ENCODE assay signal across 9 mouse cellular contexts in genomic region chr6:115499540-115499939, GRCm38 (mm10). TPM values are rescaled to one million over a fixed set of nuclear protein-coding genes. Genes with fewer than 3 reads are reported as not detected.
DNase-seq lines count a peak whose midpoint lies in the region; ATAC-seq lines count a peak whose summit lies in the region.
"Had no signal": no experiment of that assay in that cellular context is flagged by ENCODE, and none has a peak within 500 bp of the region (broad histone marks: within the 10 kb centered on the region; RNA-seq: fewer than 3 reads in every experiment).

No protein-coding gene starts in this region.

- ATAC-seq in forebrain, embryonic 14.5 days, result peak; percentile 69; the same call in 1 of the 2 replicates
- no peak for ATAC-seq in kidney, embryonic 15.5 days (replicated peaks; ENCODE audit: low FRiP score)
- ATAC-seq in neural tube, embryonic 15.5 days (ENCODE audit: low FRiP score), result no peak

- no peak overlapping the region for H3K4me3 ChIP-seq in forebrain, embryonic 14.5 days (ENCODE audit: low read depth, low read length)
- no peak overlapping the region for H3K4me3 ChIP-seq in kidney, embryonic 15.5 days (replicated peaks)
- H3K4me3 ChIP-seq in neural tube, embryonic 15.5 days (replicated peaks), result no peak overlapping the region
- H3K4me3 ChIP-seq: embryonic facial prominence, embryonic 13.5 days had no signal

- no peak overlapping the region for H3K9ac ChIP-seq in forebrain, embryonic 14.5 days (ENCODE audit: low read length)
- no peak overlapping the region for H3K9ac ChIP-seq in kidney, embryonic 15.5 days
- H3K9ac ChIP-seq in neural tube, embryonic 15.5 days (replicated peaks), result no peak overlapping the region
- H3K9ac ChIP-seq: embryonic facial prominence, embryonic 13.5 days had no signal

- no peaks in the 10 kb centered on the region for H3K4me1 ChIP-seq in forebrain, embryonic 14.5 days (ENCODE audit: control insufficient read depth, insufficient read depth, low read length)
- peaks cover 20% of the 10 kb centered on the region for H3K4me1 ChIP-seq in kidney, embryonic 15.5 days
- H3K4me1 ChIP-seq in neural tube, embryonic 15.5 days, result no peaks in the 10 kb centered on the region
- H3K4me1 ChIP-seq: embryonic facial prominence, embryonic 13.5 days had no signal

- H3K9me3 ChIP-seq in forebrain, embryonic 14.5 days (replicated peaks; ENCODE audit: control insufficient read depth, low read length), result no peaks in the 10 kb centered on the region
- H3K9me3 ChIP-seq in kidney, embryonic 15.5 days (replicated peaks), result no peaks in the 10 kb centered on the region
- H3K9me3 ChIP-seq in neural tube, embryonic 15.5 days (replicated peaks), result no peaks in the 10 kb centered on the region
- H3K9me3 ChIP-seq: embryonic facial prominence, embryonic 13.5 days had no signal

- no peaks in the 10 kb centered on the region for H3K36me3 ChIP-seq in forebrain, embryonic 14.5 days (ENCODE audit: control insufficient read depth, insufficient read depth, low read length)
- H3K36me3 ChIP-seq in kidney, embryonic 15.5 days, result no peaks in the 10 kb centered on the region
- no peaks in the 10 kb centered on the region for H3K36me3 ChIP-seq in neural tube, embryonic 15.5 days
- H3K36me3 ChIP-seq: embryonic facial prominence, embryonic 13.5 days had no signal

- 73% methylated on average over 14 of the region's 14 CpGs for WGBS in forebrain, embryonic 14.5 days
- 75% methylated on average over 14 of the region's 14 CpGs for WGBS in kidney, embryonic 15.5 days
- 74% methylated on average over 14 of the region's 14 CpGs for WGBS in neural tube, embryonic 15.5 days

- peak; percentile 30 for DNase-seq in kidney, postnatal 10 days
- no peak for DNase-seq in kidney, adult 18-20 months
- DNase-seq in adrenal gland, postnatal 25 days, result peak; percentile 51
- peak; percentile 57 for DNase-seq in forebrain, embryonic 14.5 days (ENCODE audit: low spot score)
- DNase-seq in layer of hippocampus, postnatal 14 days (ENCODE audit: low spot score in 2 of 2), result peak; percentile 57 to 80

- H3K27me3 ChIP-seq in forebrain, embryonic 14.5 days (replicated peaks; ENCODE audit: control insufficient read depth, insufficient read depth, low read length), result no peaks in the 10 kb centered on the region
- no peaks in the 10 kb centered on the region for H3K27me3 ChIP-seq in kidney, embryonic 15.5 days
- no peaks in the 10 kb centered on the region for H3K27me3 ChIP-seq in neural tube, embryonic 15.5 days (replicated peaks)
- H3K27me3 ChIP-seq: embryonic facial prominence, embryonic 13.5 days had no signal

- H3K4me2 ChIP-seq in forebrain, embryonic 14.5 days (ENCODE audit: low read length), result no peak overlapping the region
- H3K4me2 ChIP-seq in kidney, embryonic 15.5 days, result no peak overlapping the region
- H3K4me2 ChIP-seq in neural tube, embryonic 15.5 days, result no peak overlapping the region
- H3K4me2 ChIP-seq: embryonic facial prominence, embryonic 13.5 days had no signal

- H3K27ac ChIP-seq in forebrain, embryonic 14.5 days (ENCODE audit: low read depth, low read length), result no peak overlapping the region
- no peak overlapping the region for H3K27ac ChIP-seq in kidney, embryonic 15.5 days
- H3K27ac ChIP-seq in neural tube, embryonic 15.5 days (replicated peaks), result no peak overlapping the region
- H3K27ac ChIP-seq: embryonic facial prominence, embryonic 13.5 days; macrophage had no signal

RNA-seq across cellular contexts. Expression of gene Tsen2, which starts 44.9 kb away (rescaled TPM):
- 10.3 and 11.6 TPM in 2 replicates for total RNA-seq in adrenal gland, postnatal 25 days (2021)
- 40.9 and 45.8 TPM in 2 replicates for polyA plus RNA-seq in forebrain, embryonic 14.5 days (2014; fragmentation: Nextera tagmentation; extraction: Ambion mirVana)
- total RNA-seq in layer of hippocampus, postnatal 14 days (2021), result 10 to 100 TPM; 18.1 to 22.9 TPM
- 31.3 and 32.9 TPM in 2 replicates for polyA plus RNA-seq in kidney, embryonic 15.5 days (2015; fragmentation: Nextera tagmentation; extraction: Ambion mirVana)
- 36.5 and 36.9 TPM in 2 replicates for polyA plus RNA-seq in neural tube, embryonic 15.5 days (2015; fragmentation: Nextera tagmentation; extraction: Ambion mirVana)
